Comparison of ENCODE assay signal across 15 mouse cellular contexts in genomic region chr10:12899901-12900300, GRCm38 (mm10).
"Had no signal": no experiment of that assay in that cellular context is flagged by ENCODE, and none has a peak within 500 bp of the region (broad histone marks: within the 10 kb centered on the region; RNA-seq: fewer than 3 reads in every experiment).

No protein-coding gene starts in this region.

- H3K4me2 ChIP-seq: neural tube, embryonic 15.5 days; stomach, embryonic 15.5 days had no signal

- H3K9me3 ChIP-seq: neural tube, embryonic 15.5 days; stomach, embryonic 15.5 days had no signal

- H3K27ac ChIP-seq: neural tube, embryonic 15.5 days; stomach, embryonic 15.5 days; stomach, postnatal 0 days had no signal

- H3K4me1 ChIP-seq: neural tube, embryonic 15.5 days; stomach, embryonic 15.5 days had no signal

- DNase-seq: retina, postnatal 1 day; right cerebral cortex, adult 18-20 months; right cerebral cortex, postnatal 14 days; right cerebral cortex, postnatal 25 days; right cerebral cortex, postnatal 4 days; spleen, adult 18-20 months; thymus, adult 18-20 months; thymus, adult 2 months; thymus, postnatal 14 days; thymus, postnatal 25 days; thymus, postnatal 36 days; thymus, postnatal 4 days had no signal

- H3K4me3 ChIP-seq: neural tube, embryonic 15.5 days; stomach, embryonic 15.5 days had no signal

- H3K9ac ChIP-seq: neural tube, embryonic 15.5 days; stomach, embryonic 15.5 days had no signal

- H3K36me3 ChIP-seq: neural tube, embryonic 15.5 days; stomach, embryonic 15.5 days had no signal

- H3K27me3 ChIP-seq: neural tube, embryonic 15.5 days; stomach, embryonic 15.5 days had no signal
